Mouse (Mus musculus): Measurements from ENCODE around the gene Rftn1.

- TF ChIP-seq CTCF (IDR thresholded peaks at IDR 0.05; ENCODE audit: borderline replicate concordance, insufficient read depth, low read depth, low read length) (no peak), POLR2A (IDR thresholded peaks at IDR 0.05; ENCODE audit: borderline replicate concordance, insufficient read depth, low read length) (no peak)
Observed at GRCm38 (mm10) chr17:50059417-50059816, 131.1 kb downstream of the Rftn1 start.
